Mouse (Mus musculus) urinary bladder, postnatal 0 days (tissue): Measurements from ENCODE around the gene Ankrd28. TPM values are rescaled to one million over a fixed set of nuclear protein-coding genes. Genes with fewer than 3 reads are reported as not detected.

Experiments
- polyA plus RNA-seq: library from polyadenylated mRNA; unstranded; fragments of >200 nt; fragmentation: Nextera tagmentation; extraction: Ambion mirVana; gene quantifications from 2 replicates; pipeline ENCODE4 v1.2.1, GENCODE M21; 2015

The Ankrd28 gene
- 3.7 and 4.5 TPM in 2 replicates for polyA plus RNA-seq

DNA sequence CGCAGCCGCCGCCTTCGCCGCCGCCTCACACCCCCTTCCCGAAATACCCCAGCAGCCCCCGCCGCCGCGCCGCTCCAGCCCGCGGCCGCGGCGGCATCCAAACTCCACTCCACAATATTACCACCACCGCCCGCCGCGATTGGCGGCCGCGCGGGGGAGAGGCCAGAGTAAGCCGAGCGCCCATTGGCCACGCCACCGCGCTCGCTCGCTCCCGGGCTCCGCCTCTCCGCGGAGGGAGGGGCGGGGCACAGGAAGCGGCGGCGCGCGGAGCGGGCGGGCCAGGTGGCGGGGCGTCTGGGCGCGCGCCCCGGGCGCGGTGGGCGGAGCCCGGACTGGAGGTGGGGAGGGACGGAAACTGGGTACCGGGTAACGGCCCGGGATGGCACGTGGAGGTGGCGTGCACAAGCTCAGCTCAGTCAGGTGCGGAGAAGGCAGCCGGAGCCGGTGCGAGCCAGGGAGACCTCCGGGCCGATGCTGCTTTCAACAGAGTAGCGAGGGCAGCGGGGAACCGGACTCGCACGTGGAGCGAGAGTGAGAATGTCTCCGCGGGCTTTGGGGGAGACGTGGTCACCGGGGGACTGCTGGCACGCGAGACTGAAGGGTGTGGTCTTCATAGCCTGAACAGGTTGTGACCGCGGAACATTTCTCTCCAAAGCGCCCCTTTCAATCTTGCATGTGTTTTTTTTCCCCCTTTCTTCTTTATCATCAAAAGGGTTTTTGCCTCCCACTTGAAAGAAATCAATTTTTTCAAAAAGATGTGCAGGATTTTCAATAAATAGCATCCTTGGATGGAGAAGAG lies at the start of gene Ankrd28:
Gene Ankrd28, minus strand, starts transcription at position 81 of the 799 bp plus-strand sequence.

Other genes starting within 250 kb of the Ankrd28 start
- gene Colq, start 239.3 kb downstream of the Ankrd28 start, polyA plus RNA-seq = 0.28 and 0.37 TPM in 2 replicates
- gene Gm49387, start 189.8 kb downstream of the Ankrd28 start, polyA plus RNA-seq = 1.4 TPM in 1 of 2 replicates, not detected in the other
- gene Btd, start 189.6 kb downstream of the Ankrd28 start, polyA plus RNA-seq = 20.4 and 21.7 TPM in 2 replicates
- gene Hacl1, start 189.4 kb downstream of the Ankrd28 start, polyA plus RNA-seq = 11.1 and 11.9 TPM in 2 replicates
- 1.1 and 1.2 TPM in 2 replicates for gene Galnt15, start 198.3 kb upstream of the Ankrd28 start, polyA plus RNA-seq